Mouse (Mus musculus) G1E-ER4 (cell line): ENCODE measurements around the gene Fam172a. TPM values are rescaled to one million over a fixed set of nuclear protein-coding genes. Genes with fewer than 3 reads are reported as not detected.
"Not testable (repeated sequence)": the region's sequence is repeated elsewhere in the genome, so short reads cannot be mapped to it uniquely, and the experiment has no call there.

ENCODE experiments used
- GATA1 ChIP-seq: IDR thresholded peaks from one replicate; pipeline ENCODE4 v1.8.0; 2012; ENCODE audit warnings: low read length, inconsistent platforms
- polyA plus RNA-seq: library from polyadenylated mRNA; stranded (reverse); fragments of >175 nt; gene quantifications from 2 replicates; pipeline ENCODE4 v1.2.3, GENCODE M21; 2012

Fam172a gene
- polyA plus RNA-seq, result 69.9 and 98.9 TPM in 2 replicates

DNA sequence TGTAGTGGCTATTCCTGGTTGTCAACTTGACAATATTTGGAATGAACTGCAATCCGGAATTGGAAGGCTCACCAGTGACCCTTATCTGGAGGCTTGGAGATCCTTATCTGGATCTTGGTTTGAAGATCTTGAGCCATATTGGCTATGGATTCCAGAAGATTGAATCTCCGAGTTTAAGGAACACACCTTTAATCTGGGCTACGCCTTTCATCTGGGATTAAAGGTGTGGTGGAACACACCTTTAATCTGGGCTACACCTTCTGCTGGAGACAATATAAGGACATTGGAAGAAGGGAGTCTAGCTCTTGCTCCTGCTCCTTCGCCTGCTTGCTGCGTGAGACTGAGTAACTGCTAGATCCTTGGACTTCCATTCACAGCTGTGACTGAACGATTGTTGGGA lies at the start of gene Fam172a:
TSS of gene Fam172a (plus strand) at position 301 of the 400 bp plus-strand sequence.
- not testable (repeated sequence) for TF ChIP-seq GATA1

GRCm38 (mm10) chr13:77688651-77689050 lies 13.2 kb upstream of the Fam172a start:
- no peak for TF ChIP-seq GATA1

- no peak for TF ChIP-seq GATA1
Observed at GRCm38 (mm10) chr13:77708514-77709013, 6.7 kb downstream of the Fam172a start.

DNA sequence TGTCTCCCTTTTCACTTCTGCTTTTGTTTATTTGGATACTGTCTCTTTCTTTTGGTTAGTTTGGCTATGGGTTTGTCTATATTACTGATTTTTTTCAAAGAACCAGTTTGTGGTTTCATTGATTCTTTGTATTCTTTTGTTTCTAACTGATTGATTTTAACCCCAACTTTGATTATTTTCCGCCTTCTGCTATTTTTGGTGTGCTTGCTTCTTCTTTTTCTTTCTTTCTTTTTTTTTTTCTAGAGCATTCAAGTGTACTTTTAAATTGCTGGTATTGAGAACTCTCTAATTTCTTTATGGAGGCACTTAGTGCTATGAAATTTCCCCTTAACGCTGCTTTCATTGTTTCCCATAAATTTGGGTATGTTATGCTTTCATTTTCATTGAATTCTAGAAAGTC lies 15.7 kb downstream of the Fam172a start:
- no peak for TF ChIP-seq GATA1

GRCm38 (mm10) chr13:77742822-77743221 lies 41.0 kb downstream of the Fam172a start:
- TF ChIP-seq GATA1, result no peak

- no peak for TF ChIP-seq GATA1
Observed at GRCm38 (mm10) chr13:77777606-77778005, 75.8 kb downstream of the Fam172a start.

DNA sequence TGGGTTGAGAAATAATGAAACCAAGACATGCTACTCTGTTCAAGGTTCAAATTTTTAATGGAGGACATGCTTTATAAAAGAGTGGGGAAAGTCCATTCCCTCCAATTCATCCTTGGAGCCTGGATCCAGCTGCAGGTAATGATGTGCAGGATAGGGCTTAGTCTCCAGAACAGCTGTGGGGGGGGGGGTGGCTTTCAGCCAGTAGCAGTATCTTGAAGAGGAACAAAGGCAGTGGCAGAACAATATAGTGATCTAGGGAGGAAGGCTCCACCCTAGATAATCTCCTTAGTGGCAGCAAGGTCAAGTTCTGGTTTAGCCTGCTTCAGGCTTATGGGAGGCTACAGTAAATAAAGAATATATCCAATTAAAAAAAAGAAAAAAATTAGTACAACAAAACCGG lies 108.6 kb downstream of the Fam172a start:
- TF ChIP-seq GATA1, result no peak

DNA sequence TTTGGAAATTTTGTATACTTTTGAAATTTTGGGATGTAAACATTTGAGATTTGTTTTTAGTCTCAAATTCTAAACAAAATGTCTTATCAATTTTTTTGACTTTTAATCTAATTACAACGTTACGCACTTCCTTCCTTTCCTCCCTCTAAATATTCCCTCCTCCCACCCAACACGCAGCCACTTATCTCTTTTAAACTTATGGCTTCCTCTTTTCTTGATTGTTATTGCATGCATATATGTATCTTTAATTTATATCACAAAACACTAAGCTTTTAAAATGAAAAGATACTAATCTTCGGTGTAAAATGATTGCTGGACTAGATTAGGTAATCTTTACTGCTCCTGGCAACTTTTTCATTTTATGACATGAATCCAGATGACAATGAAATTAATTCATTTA lies 124.3 kb downstream of the Fam172a start:
- no peak for TF ChIP-seq GATA1

- TF ChIP-seq GATA1, result no peak
Observed at GRCm38 (mm10) chr13:77843017-77843654, 141.3 kb downstream of the Fam172a start.

DNA sequence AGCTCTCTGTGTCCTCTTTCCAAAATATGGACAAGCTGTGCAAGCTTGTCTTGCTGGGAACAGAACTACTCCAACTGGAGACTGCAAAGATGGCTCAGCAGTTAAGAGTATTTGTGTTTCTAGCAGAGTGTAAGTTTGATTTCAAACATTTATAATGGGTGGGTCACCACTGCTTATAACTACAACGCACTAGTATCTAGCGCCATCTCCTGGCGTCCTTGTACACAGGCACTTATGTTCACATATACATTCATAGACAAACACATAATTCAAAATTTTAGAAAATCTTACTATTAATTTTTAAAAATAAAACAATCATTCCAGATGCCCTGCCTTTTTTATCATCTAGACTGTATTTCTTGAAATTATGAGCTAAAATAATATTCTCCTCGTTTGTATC lies 147.0 kb downstream of the Fam172a start:
- TF ChIP-seq GATA1, result no peak

- TF ChIP-seq GATA1, result no peak
Observed at GRCm38 (mm10) chr13:77864804-77865203, 163.0 kb downstream of the Fam172a start.

- TF ChIP-seq GATA1, result no peak
Observed at GRCm38 (mm10) chr13:77868314-77868713, 166.5 kb downstream of the Fam172a start.

DNA sequence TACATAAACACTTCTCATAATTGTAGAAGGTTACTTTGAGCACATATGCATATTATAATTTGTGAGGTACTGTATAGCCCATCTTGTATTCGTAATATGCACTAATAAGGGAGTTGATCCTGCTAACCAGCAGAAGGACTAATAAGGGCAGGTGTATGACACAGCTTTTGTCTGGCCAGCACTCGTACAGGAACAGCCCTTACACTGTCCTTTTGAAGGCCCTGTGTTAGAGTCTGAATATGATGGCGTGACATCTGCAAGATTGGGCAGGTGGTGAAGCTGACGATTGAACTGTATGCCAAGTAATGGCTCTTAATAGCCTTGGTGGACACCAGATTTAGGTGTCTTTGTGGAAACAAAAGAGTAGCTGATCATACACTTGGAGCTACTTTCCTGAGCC lies 176.3 kb downstream of the Fam172a start:
- TF ChIP-seq GATA1, result no peak

- TF ChIP-seq GATA1, result no peak
Observed at GRCm38 (mm10) chr13:77878545-77878944, 176.7 kb downstream of the Fam172a start.

DNA sequence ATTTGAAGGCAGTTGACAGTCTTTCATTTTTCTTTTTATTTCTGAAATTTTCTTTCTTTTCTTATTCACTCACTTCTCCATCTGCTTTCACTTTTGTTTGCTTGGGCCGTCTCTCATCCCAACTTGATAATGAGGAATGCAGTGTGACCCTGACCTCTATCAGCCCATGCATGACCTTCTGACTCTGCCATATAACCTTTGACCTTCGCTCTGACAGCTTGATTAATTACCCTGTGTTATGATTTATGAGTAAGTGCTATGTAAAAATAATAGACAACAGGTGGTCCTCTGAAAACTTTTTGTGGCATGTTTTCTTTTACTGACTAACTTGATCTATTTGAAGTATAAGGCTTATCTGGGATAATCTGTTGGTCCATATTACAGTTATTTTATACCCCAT lies 195.8 kb downstream of the Fam172a start:
- TF ChIP-seq GATA1, result no peak

DNA sequence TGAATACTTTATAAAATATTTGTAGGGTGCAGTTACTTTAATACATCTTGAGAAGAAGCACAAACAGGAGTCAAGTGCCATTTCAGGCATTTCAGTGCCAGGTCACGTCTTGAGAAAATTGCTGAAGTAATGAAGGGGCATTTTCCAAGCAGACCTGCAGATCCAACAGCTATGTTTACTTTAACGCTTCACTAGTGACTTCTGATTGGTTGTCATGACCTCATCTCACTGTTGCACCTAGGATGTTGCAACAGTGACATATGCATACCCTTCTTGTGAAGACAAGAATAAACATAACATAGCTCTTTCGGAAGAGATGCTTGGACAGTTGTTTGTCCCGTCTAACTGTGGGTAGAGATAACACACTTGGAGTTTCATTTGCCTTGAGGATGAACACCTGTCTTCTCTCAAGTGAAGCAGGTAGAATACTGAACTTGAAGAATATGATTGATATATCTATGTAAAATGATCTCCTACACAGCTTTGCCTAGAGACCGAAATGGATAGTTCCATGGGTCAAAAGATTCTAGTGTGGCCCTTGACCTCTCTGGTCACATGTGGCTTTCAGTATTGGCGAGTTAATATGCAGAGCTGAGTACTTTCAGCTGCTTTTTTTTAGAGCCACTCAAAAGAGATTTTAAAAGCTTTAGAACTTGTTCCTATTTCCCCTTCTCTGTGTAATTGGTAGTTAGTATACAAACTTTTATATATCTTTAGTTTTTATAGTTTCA lies 196.4 kb downstream of the Fam172a start:
- no peak for TF ChIP-seq GATA1

GRCm38 (mm10) chr13:77899725-77900124 lies 197.9 kb downstream of the Fam172a start:
- TF ChIP-seq GATA1, result no peak
